Mouse (Mus musculus) CH12.LX (cell line): ENCODE data around the gene Dpm2. TPM values are rescaled to one million over a fixed set of nuclear protein-coding genes. Genes with fewer than 3 reads are reported as not detected.

Source experiments
- DNase-seq: peaks from one replicate; pipeline ENCODE4 v3.0.0-alpha.2; 2013; ENCODE audit errors: extremely low read depth
- H3K27ac ChIP-seq: 2 replicates; pipeline ENCODE4 v1.5.1; 2012; ENCODE audit warnings: low read depth, mild to moderate bottlenecking, control low read depth, moderate library complexity; ENCODE audit not compliant: insufficient read depth
- H3K27me3 ChIP-seq: replicated peaks from 2 replicates; pipeline ENCODE3; 2012; ENCODE audit warnings: inconsistent platforms
- H3K36me3 ChIP-seq, 2 experiments: replicated peaks in 1 of 2; 2 replicates each; pipeline versions ENCODE3 to v1.6.1; 2012; ENCODE audit warnings: inconsistent platforms in 1 of 2, low read length in 1 of 2, mild to moderate bottlenecking in 1 of 2, mixed read lengths in 1 of 2, moderate library complexity in 1 of 2; ENCODE audit not compliant: control insufficient read depth in 1 of 2, insufficient read depth in 1 of 2
- H3K4me1 ChIP-seq, 2 experiments: 2 replicates each; pipeline ENCODE4 v1.6.1; 2012; ENCODE audit warnings: inconsistent platforms in 1 of 2, moderate library complexity in 1 of 2; ENCODE audit not compliant: insufficient read depth in 2 of 2, control insufficient read depth in 1 of 2
- H3K4me2 ChIP-seq: 2 replicates; pipeline ENCODE4 v1.6.1; 2012; ENCODE audit warnings: low read depth, mild to moderate bottlenecking, control low read depth; ENCODE audit not compliant: poor library complexity, insufficient read depth, severe bottlenecking
- H3K4me3 ChIP-seq, 3 experiments: fragments of 150-350 bp in 1 of 3; sonication (generic) in 1 of 3; replicated peaks in 1 of 3; 2 replicates each; pipeline versions ENCODE3 to v1.5.1; 2011 to 2012; ENCODE audit warnings: low read depth in 2 of 3, low read length in 2 of 3, mild to moderate bottlenecking in 2 of 3, moderate library complexity in 2 of 3, control low read depth in 1 of 3, improper control_type of control experiment in 1 of 3, inconsistent platforms in 1 of 3, mixed read lengths in 1 of 3; ENCODE audit not compliant: poor library complexity in 1 of 3
- H3K79me2 ChIP-seq: replicated peaks from 2 replicates; pipeline ENCODE4 v1.6.1; 2012; ENCODE audit warnings: mild to moderate bottlenecking, moderate library complexity; ENCODE audit not compliant: control insufficient read depth, poor library complexity, insufficient read depth, severe bottlenecking; ENCODE audit errors: extremely low read depth
- H3K9ac ChIP-seq: 2 replicates; pipeline ENCODE4 v1.6.1; 2012; ENCODE audit warnings: low read depth, mild to moderate bottlenecking, control low read depth, moderate library complexity; ENCODE audit not compliant: insufficient read depth
- H3K9me3 ChIP-seq: replicated peaks from 2 replicates; pipeline ENCODE3; 2012; ENCODE audit warnings: low read length, inconsistent platforms, mixed read lengths
- BHLHE40 ChIP-seq: IDR thresholded peaks from 2 replicates; pipeline ENCODE4 v1.6.1; 2011; ENCODE audit warnings: mild to moderate bottlenecking, low read depth, low read length, improper control_type of control experiment
- CHD1 ChIP-seq: IDR thresholded peaks from 2 replicates; pipeline ENCODE4 v1.6.1; 2012; ENCODE audit warnings: low read depth, low read length, improper control_type of control experiment, inconsistent platforms
- CHD2 ChIP-seq: IDR thresholded peaks from 2 replicates; pipeline ENCODE4 v1.6.1; 2011; ENCODE audit warnings: low read length, improper control_type of control experiment
- CTCF ChIP-seq, 2 experiments: IDR thresholded peaks in 1 of 2; conservative IDR thresholded peaks in 1 of 2; 2 replicates each; pipeline ENCODE4 v1.5.1; 2011 to 2012; ENCODE audit warnings: low read depth in 2 of 2, low read length in 2 of 2, improper control_type of control experiment in 1 of 2, inconsistent platforms in 1 of 2, mild to moderate bottlenecking in 1 of 2, moderate library complexity in 1 of 2
- E2F4 ChIP-seq: IDR thresholded peaks from 2 replicates; pipeline ENCODE4 v1.6.1; 2011; ENCODE audit warnings: low read depth, low read length, improper control_type of control experiment; ENCODE audit not compliant: insufficient replicate concordance
- ELF1 ChIP-seq: IDR thresholded peaks from 2 replicates; pipeline ENCODE4 v1.6.1; 2014; ENCODE audit warnings: low read depth, mild to moderate bottlenecking, inconsistent platforms, low read length, improper control_type of control experiment
- EP300 ChIP-seq: IDR thresholded peaks from 2 replicates; pipeline ENCODE4 v1.6.1; 2011; ENCODE audit warnings: low read length, improper control_type of control experiment
- GABPA ChIP-seq: IDR thresholded peaks from 2 replicates; pipeline ENCODE4 v1.6.1; 2012; ENCODE audit warnings: low read depth, low read length, improper control_type of control experiment, inconsistent platforms; ENCODE audit not compliant: insufficient replicate concordance
- HCFC1 ChIP-seq: IDR thresholded peaks from 2 replicates; pipeline ENCODE4 v1.6.1; 2012; ENCODE audit warnings: low read depth, mild to moderate bottlenecking, inconsistent platforms, low read length, improper control_type of control experiment
- JUN ChIP-seq: IDR thresholded peaks from 2 replicates; pipeline ENCODE4 v1.6.1; 2011; ENCODE audit warnings: low read depth, mild to moderate bottlenecking, low read length, improper control_type of control experiment, moderate library complexity; ENCODE audit not compliant: insufficient read depth
- JUND ChIP-seq: conservative IDR thresholded peaks from 2 replicates; pipeline ENCODE4 v1.6.1; 2011; ENCODE audit warnings: low read depth, low read length, improper control_type of control experiment
- KAT2A ChIP-seq: IDR thresholded peaks from 2 replicates; pipeline ENCODE4 v1.6.1; 2012; ENCODE audit warnings: low read length, improper control_type of control experiment, inconsistent platforms; ENCODE audit not compliant: insufficient replicate concordance
- MAFK ChIP-seq: IDR thresholded peaks from 2 replicates; pipeline ENCODE4 v1.6.1; 2011; ENCODE audit warnings: low read length, improper control_type of control experiment; ENCODE audit not compliant: insufficient replicate concordance
- MAX ChIP-seq: IDR thresholded peaks from 2 replicates; pipeline ENCODE4 v1.6.1; 2011; ENCODE audit warnings: low read length, improper control_type of control experiment
- MAZ ChIP-seq: IDR thresholded peaks from 2 replicates; pipeline ENCODE4 v1.6.1; 2012; ENCODE audit warnings: low read depth, mild to moderate bottlenecking, inconsistent platforms, low read length, improper control_type of control experiment, moderate library complexity
- MXI1 ChIP-seq: IDR thresholded peaks from 2 replicates; pipeline ENCODE4 v1.6.1; 2011; ENCODE audit warnings: mild to moderate bottlenecking, low read depth, low read length, improper control_type of control experiment
- MYC ChIP-seq: IDR thresholded peaks from 2 replicates; pipeline ENCODE4 v1.6.1; 2011; ENCODE audit warnings: low read depth, mild to moderate bottlenecking, improper control_type of control experiment, low read length
- NELFE ChIP-seq: IDR thresholded peaks from 2 replicates; pipeline ENCODE4 v1.6.1; 2011; ENCODE audit warnings: low read depth, low read length, improper control_type of control experiment
- POLR2A ChIP-seq: IDR thresholded peaks from 2 replicates; pipeline ENCODE4 v1.6.1; 2011; ENCODE audit warnings: low read depth, mild to moderate bottlenecking, improper control_type of control experiment, low read length
- RCOR1 ChIP-seq: conservative IDR thresholded peaks from 2 replicates; pipeline ENCODE4 v1.6.1; 2012; ENCODE audit warnings: low read depth, mild to moderate bottlenecking, inconsistent platforms, low read length, improper control_type of control experiment
- SIN3A ChIP-seq: IDR thresholded peaks from 2 replicates; pipeline ENCODE4 v1.6.1; 2012; ENCODE audit warnings: low read length, improper control_type of control experiment, inconsistent platforms
- SMC3 ChIP-seq: IDR thresholded peaks from 2 replicates; pipeline ENCODE4 v1.6.1; 2011; ENCODE audit warnings: low read depth, low read length, improper control_type of control experiment
- USF1 ChIP-seq: IDR thresholded peaks from 2 replicates; pipeline ENCODE4 v1.6.1; 2014; ENCODE audit warnings: low read depth, mild to moderate bottlenecking, inconsistent platforms, low read length, improper control_type of control experiment
- USF2 ChIP-seq: conservative IDR thresholded peaks from 2 replicates; pipeline ENCODE4 v1.6.1; 2011; ENCODE audit warnings: low read depth, low read length, improper control_type of control experiment
- ZC3H11A ChIP-seq: IDR thresholded peaks from 2 replicates; pipeline ENCODE4 v1.6.1; 2012; ENCODE audit warnings: low read depth, mild to moderate bottlenecking, inconsistent platforms, low read length, improper control_type of control experiment
- ZKSCAN1 ChIP-seq: IDR thresholded peaks from 2 replicates; pipeline ENCODE4 v1.6.1; 2012; ENCODE audit warnings: low read depth, inconsistent platforms, low read length, improper control_type of control experiment, borderline replicate concordance
- ZMIZ1 ChIP-seq: IDR thresholded peaks from 2 replicates; pipeline ENCODE4 v1.6.1; 2012; ENCODE audit warnings: low read depth, mild to moderate bottlenecking, inconsistent platforms, low read length, improper control_type of control experiment
- ZNF384 ChIP-seq: IDR thresholded peaks from 2 replicates; pipeline ENCODE4 v1.6.1; 2012; ENCODE audit warnings: low read depth, low read length, improper control_type of control experiment, inconsistent platforms
- dilution Hi-C: fragments of 300-500 bp; cut with MboI; formaldehyde crosslinking; loops from 2 replicates; pipeline ENCODE4 v1.14.3; 2020; ENCODE audit warnings: low sequenced_read_pairs; ENCODE audit not compliant: extremely low pct_unique_long_range_greater_than_20kb, extremely low pct_ligation_motif_present
- in situ Hi-C: fragments of 300-500 bp; cut with MboI; formaldehyde crosslinking; loops from 3 replicates; pipeline ENCODE4 v1.14.3; 2019; ENCODE audit warnings: low sequenced_read_pairs, low pct_ligation_motif_present, low pct_unique_long_range_greater_than_20kb, mixed read lengths
- polyA plus RNA-seq: library from polyadenylated mRNA; unstranded; fragments of >175 nt; gene quantifications from 2 replicates; pipeline ENCODE4 v1.2.1, GENCODE M21; 2012; ENCODE audit warnings: low read depth; ENCODE audit not compliant: insufficient read length
- total RNA-seq, 2 experiments: library from RNA; depleted of rRNA; stranded (reverse); fragments of 300-350 nt in 1 of 2; fragments of >200 nt in 1 of 2; gene quantifications; 2 replicates each; pipeline ENCODE4 v1.2.3; 2012 to 2014

Gene Dpm2
- total and polyA plus RNA-seq, 3 experiments: 30.9 to 63.6 (median 33.8) TPM

DNA sequence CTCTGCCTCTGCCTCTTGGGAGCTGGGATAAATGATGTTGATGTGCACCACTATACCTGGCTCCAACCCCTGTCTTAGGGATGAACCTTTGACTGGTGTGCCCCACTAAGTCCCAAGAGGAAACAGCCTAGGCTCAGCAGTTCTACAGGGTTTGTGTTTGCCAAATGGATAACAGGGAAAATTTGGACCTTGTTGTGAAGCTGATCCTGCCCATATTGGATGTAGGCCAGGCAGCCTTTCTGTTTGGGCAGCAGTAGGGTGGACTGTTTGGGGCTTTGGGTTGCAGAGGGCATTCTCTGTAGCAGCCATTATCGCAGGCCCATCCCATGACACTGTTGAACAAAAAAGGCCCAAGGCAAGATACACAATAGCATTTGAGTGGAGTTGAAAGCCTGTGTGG, 23.7 kb upstream of the Dpm2 start:
- Histone ChIP-seq H3K4me1 (peaks cover 16 to 36% of the 10 kb centered on the region in 2 experiments), H3K27ac (no peak overlapping the region), H3K79me2 (no peaks in the 10 kb centered on the region), H3K4me3 (no peak overlapping the region), H3K4me2 (no peak overlapping the region), H3K36me3 (peaks cover 0 to 19% of the 10 kb centered on the region in 2 experiments)
- in situ Hi-C loops (no loop called here), dilution Hi-C loops (no loop called here)
- DNase-seq: no peak
- TF ChIP-seq ZC3H11A (no peak), USF2 (no peak), MAZ (no peak), SIN3A (no peak), CHD1 (no peak), JUN (no peak), MYC (no peak), EP300 (no peak), MXI1 (no peak), ELF1 (no peak), GABPA (no peak), CTCF (conservative IDR thresholded peaks at IDR 0.05 in 1 of 2, IDR thresholded peaks at IDR 0.05 in 1 of 2; ENCODE audit: low read depth in 2 of 2, low read length in 2 of 2) (no peak), CHD2 (no peak), HCFC1 (no peak), USF1 (no peak), E2F4 (no peak), NELFE (no peak), POLR2A (no peak), SMC3 (no peak), BHLHE40 (no peak)
- TF ChIP-seq, all 38 proteins: peak for 0
- H3K9me3 ChIP-seq: no peaks in the 10 kb centered on the region
- H3K9ac ChIP-seq: no peak overlapping the region
- H3K27me3 ChIP-seq: no peaks in the 10 kb centered on the region

DNA sequence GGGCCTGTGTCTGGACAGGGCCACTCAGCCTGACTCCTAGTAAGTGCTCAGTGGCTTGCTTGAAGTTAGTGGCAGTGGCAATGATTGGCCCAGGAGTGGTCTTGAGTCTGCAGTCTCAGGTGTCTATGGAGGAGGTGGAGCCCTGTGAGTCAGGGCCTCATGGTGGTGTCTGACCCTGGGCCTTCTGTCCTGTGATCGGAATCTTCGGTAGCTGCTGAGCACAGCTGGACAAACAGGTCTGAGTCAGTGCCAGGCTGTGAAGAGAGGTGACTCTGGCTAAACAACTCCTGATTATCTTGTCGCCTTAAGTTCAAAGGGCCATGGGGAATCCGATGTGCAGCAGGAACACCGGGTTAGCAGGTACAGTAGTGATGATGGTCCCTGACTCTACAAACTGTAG, 23.3 kb upstream of the Dpm2 start:
- Histone ChIP-seq H3K27me3 (no peaks in the 10 kb centered on the region), H3K4me3 (no peak overlapping the region)
- in situ Hi-C loops: no loop called here

More for the DNA sequence above, 23.3 kb upstream of the Dpm2 start:
- Histone ChIP-seq H3K36me3 (peaks cover 0 to 19% of the 10 kb centered on the region in 2 experiments), H3K4me1 (peaks cover 12 to 32% of the 10 kb centered on the region in 2 experiments), H3K79me2 (no peaks in the 10 kb centered on the region), H3K27ac (no peak overlapping the region), H3K4me2 (no peak overlapping the region)
- no peak for DNase-seq
- dilution Hi-C loops: no loop called here
- TF ChIP-seq ZNF384: no peak
- TF ChIP-seq ZKSCAN1: no peak
- no peak for TF ChIP-seq MAZ
- TF ChIP-seq NELFE: no peak
- TF ChIP-seq KAT2A: no peak
- no peak for TF ChIP-seq EP300
- TF ChIP-seq SMC3: no peak
- TF ChIP-seq JUN: no peak
- TF ChIP-seq MAFK: no peak
- no peak for TF ChIP-seq MXI1
- TF ChIP-seq MAX: no peak
- TF ChIP-seq ZMIZ1: no peak
- no peak for TF ChIP-seq RCOR1
- TF ChIP-seq MYC: no peak
- no peak for TF ChIP-seq HCFC1
- TF ChIP-seq ZC3H11A: no peak
- no peak for TF ChIP-seq JUND
- TF ChIP-seq, all 38 proteins: peak for 0
- no peak overlapping the region for H3K9ac ChIP-seq
- no peaks in the 10 kb centered on the region for H3K9me3 ChIP-seq
